Mouse (Mus musculus) cerebellum, postnatal 14 days (tissue): ENCODE data around the gene Slc25a39.
A peak's percentile ranks its signal among the peaks of the same experiment; 100 is the strongest.
"Not testable (repeated sequence)": the region's sequence is repeated elsewhere in the genome, so short reads cannot be mapped to it uniquely, and the experiment has no call there.

Experiments
- DNase-seq, 2 experiments: peaks; one replicate each; pipeline ENCODE4 v3.0.0; 2021; ENCODE audit warnings: mixed read lengths in 2 of 2

Slc25a39 gene

DNA sequence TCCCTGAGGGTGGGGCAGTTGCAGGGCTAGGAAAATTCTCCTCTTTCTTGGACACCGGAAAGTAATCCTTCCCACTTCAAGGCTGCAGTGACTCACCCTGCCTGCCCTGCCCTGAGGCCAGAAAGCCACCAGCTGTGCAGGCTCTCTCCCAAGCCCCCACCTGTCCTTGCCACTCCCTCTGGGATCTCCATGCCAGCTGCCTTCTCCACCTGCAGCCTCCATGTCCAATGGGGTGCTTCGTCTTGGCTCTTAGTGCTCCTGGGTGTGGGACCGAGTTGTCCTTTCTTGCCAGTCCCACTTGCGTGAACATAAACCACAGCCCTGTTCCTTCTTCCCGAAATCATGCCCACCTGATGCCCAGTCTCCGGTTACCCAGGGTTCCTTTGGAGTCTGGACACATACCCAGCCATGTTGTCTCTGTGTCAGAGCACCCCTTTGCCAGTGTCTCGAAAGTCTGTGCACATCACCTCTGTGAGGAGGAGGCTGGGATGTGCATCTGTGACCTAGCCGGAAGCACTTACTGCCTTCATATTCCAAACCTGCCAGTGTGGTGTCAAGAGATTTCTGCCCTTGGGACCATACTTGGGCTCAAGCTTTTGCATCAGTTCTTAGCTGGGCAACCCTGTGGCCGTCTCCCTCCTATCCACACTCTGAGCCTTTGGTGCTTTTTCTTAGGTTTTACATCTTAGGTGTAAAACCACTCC lies 13.2 kb downstream of the Slc25a39 start:
- peak; percentile 59 to 69 for DNase-seq

DNA sequence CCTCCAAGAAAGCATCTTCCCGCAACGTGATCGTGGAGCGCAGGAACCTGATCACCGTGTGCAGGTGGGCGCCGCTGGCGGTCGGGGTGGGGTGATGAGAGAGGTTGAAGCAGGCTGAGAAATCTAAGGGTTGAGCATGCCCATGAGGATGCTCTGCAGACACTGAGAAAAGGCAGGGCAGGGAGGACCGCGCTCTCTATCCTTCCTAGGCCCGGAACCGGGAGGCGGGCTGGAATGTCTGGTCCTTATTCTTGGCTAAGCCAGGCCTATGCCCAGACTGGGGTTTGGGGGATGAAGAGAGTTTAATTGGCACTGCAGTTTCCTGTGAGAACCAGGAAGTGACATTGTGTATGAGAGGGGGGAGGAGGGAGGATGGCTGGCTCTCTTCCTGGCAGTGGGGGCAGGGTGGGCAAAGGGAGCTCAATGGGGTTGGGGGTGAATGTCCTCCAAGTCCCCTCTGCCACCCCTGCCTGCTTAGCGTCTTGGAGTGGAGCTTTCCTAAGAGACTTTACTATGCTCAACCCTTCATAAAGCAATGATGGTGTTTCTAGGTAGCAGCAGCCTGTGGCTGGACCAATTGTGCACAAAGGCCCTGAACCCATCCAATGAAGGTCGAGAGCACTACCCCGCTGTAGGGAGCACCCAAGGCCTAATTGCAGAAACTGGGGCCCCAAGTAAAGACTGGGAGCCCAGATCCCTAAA lies 13.9 kb downstream of the Slc25a39 start:
- DNase-seq = peak; percentile 77 to 84

DNA sequence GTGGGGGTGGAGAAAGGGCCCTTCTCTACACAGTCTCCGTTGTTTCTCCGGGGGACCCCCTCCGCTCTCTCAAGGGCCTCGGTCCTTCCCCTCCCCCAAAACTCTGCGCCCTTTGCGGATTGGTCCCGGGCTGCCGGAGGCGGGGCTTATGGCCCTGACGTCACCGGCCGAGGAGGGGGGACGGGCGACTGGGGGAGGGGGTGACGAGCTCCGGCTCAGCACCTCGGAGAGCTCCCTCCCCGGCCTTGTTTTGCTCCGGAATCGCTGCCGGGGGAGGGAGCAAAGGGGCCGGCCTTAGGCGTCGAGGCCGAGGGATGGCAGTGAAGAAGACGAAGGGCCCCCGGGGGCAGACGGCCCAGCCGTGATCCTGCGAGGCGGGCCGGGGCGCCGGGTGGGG lies 14.5 kb downstream of the Slc25a39 start, which contains the start of gene Rundc3a:
TSS of gene Rundc3a (plus strand) at position 166 of the 397 bp plus-strand sequence.
- peak; percentile 99 to 100 for DNase-seq

DNA sequence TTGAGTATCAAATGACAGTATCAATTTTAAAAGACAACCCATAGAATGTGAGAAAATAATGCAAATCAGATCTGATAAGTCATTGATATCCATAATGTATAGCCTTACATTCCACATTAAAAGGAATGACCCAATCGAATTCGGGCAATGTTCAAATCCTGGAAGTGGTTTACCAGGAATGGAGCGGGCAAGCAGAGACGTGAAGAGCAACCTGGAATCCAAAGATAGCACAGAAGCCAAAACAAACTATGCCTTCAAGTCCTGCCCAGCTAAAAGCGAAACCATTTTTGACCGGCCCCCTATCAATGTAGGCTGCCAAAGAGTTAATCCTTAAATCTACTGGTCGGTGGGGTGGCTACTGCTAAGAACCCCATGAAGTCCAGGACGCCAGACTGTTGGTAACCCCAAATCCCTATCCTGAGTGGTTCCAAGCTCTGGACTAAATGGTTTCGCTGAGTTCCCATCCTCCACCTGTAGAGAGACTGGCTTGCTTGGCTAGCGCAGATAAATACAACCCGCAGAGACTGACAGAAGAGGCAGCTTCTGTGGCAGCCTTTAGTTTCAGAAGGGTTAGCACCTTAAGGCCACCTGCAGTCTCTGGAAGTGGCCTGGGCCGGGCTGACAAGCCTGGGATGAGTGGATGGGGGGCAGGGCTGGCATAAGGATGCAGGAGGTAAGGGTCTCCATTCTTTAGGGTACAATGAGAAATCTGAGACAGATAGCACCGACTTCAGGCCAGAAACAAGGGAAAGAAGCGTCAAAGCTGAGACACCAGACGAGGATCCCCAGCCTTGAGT lies 15.1 kb downstream of the Slc25a39 start:
- no peak for DNase-seq

DNA sequence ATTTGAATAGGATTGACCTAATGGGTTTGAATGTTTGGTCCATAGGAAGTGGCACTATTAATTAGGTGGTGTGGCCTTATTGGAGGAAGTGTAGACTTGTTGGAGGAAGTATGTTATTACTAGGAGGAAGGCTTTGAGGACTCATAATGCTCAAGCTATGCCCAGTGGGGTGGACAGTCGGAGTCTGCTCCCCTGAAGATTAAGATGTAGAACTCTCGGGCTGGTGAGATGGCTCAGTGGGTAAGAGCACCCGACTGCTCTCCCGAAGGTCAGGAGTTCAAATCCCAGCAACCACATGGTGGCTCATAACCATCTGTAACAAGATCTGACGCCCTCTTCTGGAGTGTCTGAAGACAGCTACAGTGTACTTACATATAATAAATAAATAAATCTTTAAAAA lies 18.3 kb downstream of the Slc25a39 start:
- not testable (repeated sequence) for DNase-seq

DNA sequence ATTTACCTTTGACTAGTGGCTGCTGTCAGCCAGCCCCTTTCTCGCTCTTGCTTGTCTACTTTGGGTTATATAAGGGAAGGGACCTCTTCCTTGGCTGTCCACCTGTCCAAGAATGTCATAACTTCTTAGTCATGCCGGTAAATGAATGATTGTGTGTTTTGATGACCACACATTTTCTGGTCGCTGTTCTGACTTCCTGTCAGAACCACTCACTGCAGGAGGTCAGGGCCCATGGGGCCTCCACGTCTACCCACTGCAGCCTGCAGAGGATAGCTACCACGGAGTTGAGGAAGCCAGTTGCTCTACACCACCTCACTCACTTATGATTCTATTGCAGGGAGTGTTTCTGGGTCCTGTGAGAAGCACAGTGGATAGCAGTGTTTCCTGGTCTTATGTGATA lies 21.6 kb downstream of the Slc25a39 start:
- DNase-seq = no peak

DNA sequence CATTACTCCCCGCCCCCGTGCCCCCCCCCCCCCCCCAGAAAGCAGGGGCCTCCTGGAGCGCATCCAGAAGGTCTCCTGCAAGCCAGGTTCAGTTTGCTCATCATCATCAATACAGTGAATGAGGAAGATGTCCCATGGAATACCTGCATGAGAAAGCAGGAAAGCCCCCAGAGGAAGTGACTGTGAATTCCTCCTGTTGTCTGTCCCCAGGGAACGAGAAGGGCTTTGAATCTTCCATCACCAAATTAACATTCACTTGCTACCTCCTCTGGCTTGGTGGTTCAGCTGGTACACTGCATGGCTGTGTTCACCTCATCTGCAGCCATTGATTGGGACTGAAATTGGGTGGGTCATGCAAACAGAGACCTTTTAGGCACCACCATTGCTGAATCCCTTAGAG lies 22.7 kb downstream of the Slc25a39 start:
- no peak for DNase-seq

DNA sequence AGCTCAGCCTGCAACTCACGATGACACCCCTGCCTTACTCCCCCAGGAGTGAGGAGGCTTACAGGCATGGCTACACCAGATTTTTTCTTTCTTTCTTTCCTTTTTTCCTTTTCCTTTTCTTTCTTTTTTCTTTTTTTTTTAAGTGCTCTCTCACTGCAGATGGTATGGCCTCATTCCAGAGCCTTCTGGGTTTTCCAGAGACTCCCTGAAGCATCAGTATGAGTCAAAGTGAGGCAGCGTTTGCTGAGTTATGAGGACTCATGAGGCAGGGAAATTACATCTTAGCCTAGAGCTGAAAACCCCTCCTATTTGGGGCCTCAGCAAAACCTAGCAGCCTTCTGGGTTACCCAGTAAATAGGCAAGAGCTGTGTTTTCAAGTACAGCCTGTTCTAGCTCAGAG lies 23.3 kb downstream of the Slc25a39 start:
- peak in 1 of 2 experiments; percentile 37 for DNase-seq

DNA sequence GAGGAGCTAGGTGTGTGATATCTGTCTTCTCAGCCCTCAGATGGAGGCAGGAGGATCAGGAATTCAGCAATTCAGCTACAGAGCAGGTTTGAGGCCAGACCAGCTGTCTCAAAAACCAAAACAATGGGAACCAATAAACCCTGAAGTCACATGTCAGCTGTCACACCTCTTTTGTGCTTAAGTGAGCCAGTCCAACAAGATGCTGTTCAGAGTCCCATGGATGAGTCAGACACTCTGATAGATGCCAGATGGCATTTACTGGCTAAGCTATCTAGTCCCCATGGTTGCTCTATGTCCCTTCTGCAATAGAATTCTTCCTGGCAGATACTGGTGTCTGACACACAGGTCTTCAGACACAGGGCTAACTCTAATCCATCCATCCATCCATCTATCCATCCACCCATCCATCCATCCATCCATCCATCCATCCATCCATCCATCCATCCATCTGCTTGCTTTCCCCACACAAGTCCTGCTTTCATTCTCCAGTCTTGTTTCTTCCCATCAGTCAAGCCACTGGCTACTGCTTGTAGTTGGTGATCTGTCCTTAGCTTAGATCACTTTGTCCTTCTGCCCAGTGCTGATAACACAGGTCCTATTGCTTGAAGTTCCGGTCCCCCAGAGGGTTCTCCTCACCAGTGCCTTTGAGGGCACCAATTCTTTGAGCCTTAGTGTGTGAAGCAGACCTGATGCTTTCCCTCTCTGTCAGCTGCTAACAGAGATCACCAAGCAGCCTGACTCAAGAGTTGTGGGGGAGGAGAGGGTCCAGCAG lies 24.2 kb downstream of the Slc25a39 start:
- peak in 1 of 2 experiments; percentile 43 for DNase-seq

DNA sequence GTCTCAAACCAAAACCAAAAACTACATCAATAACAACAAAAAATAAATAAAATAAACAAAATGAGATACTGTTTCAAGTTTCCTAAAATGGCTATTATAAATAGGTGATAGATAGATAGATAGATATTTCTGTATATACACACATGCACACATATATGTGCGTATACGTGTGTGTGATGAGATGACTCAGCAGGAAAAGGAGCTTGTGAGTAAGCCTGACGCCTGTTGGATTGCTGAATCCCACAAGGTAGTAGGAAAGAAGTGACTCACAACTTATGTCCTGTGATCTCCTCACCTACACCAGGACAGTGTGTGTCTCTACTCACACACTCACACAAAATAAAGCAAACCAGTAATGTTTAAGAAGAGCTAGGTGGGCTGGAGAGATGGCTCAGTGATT lies 25.0 kb downstream of the Slc25a39 start:
- no peak for DNase-seq

DNA sequence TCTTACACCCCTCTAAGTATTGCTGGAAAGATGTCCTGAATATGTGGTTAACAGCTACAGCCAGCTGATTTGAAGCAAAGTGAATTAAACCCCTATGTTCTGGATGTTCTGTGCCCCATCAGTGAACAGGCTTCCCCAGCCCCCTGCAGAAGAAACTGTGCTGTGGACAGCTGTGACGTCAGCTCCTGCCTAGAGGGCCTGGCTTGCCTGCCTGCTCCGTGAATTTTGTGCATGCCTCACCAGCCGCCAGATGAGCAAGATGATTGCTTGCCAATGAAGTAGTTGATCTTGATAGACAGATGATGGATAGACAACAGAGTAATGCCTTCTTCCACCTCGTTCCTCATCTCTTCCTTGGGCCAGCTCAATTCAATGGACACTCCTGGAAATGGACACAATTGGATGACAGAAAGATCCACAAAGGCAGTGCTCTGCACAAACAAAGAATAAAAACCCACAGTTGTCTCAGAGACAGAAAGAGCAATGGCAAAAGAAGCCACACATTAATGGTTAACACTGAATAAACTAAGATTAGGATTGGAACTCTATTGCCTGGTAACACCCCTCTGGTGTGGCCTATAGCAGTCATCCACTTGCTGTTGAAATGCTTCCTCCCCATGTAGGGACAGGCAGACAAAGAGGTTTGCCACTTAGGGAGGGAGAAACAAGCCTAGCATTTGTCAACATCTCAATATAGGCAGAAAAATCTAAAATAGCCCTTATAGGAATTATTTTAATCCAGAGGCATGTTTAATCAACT lies 26.2 kb downstream of the Slc25a39 start:
- DNase-seq = no peak

DNA sequence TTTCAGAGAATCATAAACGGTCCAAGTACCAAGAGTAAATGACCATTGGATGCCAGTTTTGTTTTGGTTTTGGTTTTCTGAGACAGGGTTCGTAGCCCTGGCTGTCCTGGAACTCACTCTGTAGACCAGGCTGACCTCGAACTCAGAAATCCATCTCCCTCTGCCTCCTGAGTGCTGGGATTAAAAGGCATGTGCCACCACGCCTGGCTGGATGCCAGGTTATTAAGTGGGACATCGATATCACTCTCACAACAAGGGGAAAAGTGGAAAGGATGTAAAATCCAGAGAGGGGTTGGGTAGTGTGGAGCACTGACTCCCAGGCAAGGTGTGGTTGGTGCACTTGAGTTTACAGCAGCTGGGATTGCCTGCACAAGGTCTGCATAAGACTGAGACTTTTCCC lies 27.7 kb downstream of the Slc25a39 start:
- DNase-seq = no peak

DNA sequence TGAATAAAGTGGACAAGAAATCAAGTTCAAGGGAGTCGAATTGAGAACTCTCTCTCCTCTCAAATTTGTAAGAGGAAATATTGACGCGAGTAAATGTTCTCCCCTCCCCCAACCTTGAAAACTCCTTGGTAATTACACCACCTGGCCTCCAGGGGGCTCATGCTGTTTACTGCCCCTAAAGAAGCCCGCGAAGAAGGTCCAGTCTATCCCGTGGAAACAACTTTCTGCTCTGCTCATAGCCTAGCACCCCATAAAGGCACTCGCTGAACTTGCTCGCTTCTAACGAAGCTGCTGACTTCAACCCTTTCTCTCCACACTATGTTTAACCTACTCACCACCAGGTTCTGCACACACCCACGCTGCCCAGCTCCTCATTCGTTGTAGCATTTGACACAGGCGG lies 30.6 kb downstream of the Slc25a39 start:
- DNase-seq = peak in 1 of 2 experiments; percentile 42

DNA sequence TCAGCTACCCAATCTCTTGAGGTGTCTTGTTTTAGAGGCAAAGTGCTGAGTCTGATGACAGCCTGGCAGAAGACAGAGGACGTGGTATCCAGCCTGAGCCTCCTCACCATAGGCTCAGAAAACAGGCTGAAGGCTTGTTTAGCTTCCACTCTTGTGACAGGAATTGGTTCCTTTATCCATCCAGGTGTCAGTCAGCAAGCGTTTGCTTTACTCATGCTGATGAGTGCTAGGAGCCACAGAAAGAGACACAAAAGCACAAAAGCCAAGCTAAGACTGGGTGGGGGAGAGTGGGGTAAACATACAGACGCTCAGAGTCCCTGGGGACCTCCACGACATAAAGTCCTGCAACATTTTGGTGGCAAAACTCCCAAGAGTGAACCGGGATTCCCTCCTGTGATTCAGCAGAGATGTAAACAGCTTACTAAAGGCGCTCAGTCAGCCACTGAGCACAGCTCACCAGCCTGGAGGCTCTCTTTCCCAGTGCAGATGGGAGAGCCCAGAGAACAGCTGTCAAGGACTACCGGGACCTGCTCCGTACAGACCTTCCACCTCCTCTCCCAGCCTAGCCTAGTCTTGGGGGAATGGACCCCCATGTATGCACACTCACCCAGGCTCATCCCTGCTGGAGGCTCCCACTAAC lies 31.4 kb downstream of the Slc25a39 start:
- no peak for DNase-seq

DNA sequence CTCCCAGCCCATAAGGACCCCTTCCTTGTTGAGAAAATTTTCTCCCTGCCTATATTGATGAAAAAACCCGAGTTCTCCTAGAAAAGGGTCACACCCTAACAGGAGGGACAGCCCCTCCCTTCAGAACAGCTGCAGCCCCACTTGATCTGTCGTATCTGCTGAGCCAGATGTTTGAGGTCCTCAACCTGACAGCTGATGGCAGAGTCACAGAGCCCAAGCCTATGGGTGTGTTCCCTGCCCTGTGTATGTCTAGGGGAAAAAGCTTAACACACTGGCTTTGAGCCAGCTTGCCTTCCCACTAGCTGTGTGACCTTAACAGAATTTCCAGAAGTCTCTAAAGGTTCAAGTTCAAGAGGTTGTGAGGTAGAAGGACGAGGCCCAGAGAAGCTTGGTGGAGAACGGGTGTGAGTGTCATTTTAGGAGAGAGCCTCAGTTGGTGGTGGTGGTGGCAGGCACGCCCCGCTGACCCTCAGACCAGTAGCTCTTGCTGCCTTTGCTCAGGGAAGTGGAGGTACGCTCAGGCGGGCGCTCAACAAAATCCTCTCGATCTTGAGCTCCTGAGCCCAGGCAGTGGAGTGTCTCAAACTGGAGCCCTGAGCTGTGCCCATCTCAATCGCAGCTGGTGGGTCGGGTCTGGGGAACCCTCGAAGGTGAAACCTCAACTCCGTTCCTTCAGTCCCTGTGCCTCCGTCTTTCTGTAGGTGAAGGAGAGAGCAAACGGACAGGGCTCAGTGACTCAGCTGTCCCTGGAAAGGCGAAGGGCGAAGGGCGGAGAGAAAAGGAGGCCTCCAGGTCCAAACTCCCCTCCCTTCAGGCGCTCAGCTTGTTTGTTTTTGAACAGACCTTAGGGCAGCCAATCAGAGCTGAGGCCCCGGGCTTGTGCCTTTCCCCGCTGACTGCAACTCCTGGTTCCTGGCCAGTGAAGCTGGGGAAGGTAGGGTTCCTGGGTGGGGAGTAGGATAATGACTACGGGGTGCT lies 32.3 kb downstream of the Slc25a39 start:
- DNase-seq = peak; percentile 54 to 56

DNA sequence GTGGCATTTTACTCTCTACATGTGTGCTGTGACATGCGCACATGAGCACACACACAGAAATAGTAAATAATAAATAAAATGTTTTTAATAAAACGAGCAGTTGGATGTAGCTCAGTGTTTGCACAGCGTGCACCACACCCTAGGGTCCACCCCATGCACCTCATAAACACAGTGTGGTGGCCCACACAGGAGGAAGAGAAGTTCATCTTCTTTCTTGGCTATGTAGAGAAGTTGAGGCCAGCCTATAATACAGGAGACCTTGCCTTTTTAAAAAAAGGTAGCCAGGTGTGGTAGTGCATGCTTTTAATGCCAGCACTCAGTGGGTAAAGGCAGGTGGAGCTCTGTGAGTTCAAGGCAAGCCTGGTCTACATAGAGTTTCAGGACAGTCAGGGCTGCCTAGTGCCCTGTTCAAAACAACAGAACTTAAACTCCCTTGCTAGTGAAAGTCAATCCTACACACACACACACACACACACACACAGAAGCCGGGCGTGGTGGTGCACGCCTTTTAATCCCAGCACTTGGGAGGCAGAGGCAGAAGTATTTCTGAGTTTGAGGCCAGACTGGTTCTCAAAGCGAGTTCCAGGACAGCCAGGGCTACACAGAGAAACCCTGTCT lies 33.5 kb downstream of the Slc25a39 start:
- no peak for DNase-seq

DNA sequence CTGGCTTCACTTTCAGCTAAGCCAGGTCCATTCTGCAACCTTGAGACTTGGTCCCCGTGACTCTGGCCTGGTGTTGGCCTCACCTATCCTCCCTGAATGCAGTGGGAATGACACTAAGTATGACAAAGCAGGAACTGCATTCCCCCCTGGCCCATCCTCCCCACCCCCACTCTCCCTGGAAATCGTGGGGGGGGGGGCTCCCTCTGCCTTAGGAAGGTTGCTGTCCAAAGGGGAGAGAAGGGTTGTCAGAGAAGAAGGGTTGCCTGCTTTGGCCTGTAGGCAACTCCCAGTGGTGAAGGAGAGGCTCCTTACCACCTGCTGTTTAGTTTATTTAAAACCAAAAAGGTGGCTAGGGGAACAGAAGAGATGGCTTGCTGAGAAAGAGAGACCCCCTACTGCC lies 34.1 kb downstream of the Slc25a39 start:
- DNase-seq = no peak

DNA sequence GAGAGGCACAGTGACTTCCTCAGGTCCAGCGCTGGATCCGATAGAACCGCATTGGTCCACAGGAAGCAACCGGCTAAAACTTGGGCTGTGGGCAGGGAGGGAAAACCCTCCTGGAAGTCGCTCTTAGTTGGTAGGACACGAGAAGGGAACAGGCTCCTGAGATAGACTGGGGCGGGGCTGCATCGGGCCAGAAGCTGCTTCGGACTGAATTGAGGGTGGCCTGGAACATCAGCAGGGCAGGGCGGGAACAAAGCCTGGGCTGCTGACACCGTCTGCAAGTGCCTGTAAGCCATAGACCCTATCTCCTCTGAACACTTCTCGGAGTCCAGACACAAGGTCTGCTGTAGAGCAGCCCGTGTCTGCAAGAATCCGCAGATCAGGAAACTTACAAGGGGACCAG lies 34.8 kb downstream of the Slc25a39 start:
- no peak for DNase-seq

DNA sequence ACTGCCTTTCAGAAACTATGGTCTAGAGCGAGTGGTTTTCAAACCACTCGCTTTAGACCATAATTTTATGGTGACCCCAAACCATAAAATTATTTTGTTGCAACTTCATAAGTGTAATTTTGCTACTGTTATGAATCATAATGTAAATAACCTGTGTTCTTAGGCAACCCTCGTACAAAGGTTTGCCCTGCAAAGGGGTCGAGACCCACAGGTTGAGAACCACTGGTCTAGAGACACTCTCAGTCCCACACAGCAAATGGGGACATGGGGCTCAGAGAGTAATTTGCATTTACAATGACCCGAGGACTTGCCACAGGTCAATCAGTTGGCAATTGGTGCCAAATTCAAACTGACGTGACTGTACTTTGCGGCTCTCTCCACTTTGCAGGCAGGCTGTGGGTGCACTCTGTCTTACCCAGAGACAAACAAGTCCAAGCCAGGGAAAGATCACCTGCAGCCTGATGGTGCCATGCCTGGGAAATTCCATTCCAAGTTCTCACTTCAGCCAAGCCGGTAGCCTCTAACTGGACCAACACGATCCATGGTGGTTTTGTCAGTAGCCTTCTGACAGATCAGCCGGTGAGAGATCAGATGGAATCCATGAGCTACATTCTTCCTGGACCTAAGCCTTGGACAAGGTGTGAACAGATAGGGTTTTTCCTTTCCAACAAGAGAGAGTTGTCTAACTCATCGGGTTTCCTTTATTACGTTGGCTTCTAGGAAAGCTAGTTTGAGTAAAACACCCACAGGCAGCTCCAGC lies 35.6 kb downstream of the Slc25a39 start:
- DNase-seq = no peak
